Mouse (Mus musculus): Measurements from ENCODE around the gene Gm3127.
"Not testable (repeated sequence)": the region's sequence is repeated elsewhere in the genome, so short reads cannot be mapped to it uniquely, and the experiment has no call there.

Gm3127 gene

GRCm38 (mm10) chr14:4164730-4165129, at the start of gene Gm3127:
Gm3127 (plus strand) TSS chr14:4165030.
- not testable (repeated sequence) for DNase-seq (ENCODE audit: low spot score in 2 of 2)

GRCm38 (mm10) chr14:4141646-4142045, 23.2 kb upstream of the Gm3127 start:
- not testable (repeated sequence) for DNase-seq (ENCODE audit: low spot score in 2 of 2)

GRCm38 (mm10) chr14:4182030-4182429, 17.2 kb downstream of the Gm3127 start:
- peak; percentile 18 to 22 for DNase-seq (ENCODE audit: low spot score in 2 of 2)

- peak; percentile 27 to 29 for DNase-seq (ENCODE audit: low spot score in 2 of 2)
These were observed 17.8 kb downstream of the Gm3127 start, which contains the start of gene Gm2974 for GRCm38 (mm10) chr14:4182491-4183210. Gm2974 (plus strand) TSS chr14:4182576.

- peak; percentile 20 to 22 for DNase-seq (ENCODE audit: low spot score in 2 of 2)
These were observed 18.5 kb downstream of the Gm3127 start for GRCm38 (mm10) chr14:4183375-4183774.

All from right cerebral cortex, postnatal 10 days (tissue).